Mouse (Mus musculus) embryo, embryonic 11 days (tissue): ENCODE measurements around the gene Sntb2.

ENCODE experiments used
- DNase-seq: peaks from one replicate; pipeline ENCODE4 v3.0.0-alpha.2; 2015

Sntb2 gene

GRCm38 (mm10) chr8:106932376-106933065 lies 3.0 kb upstream of the Sntb2 start:
- DNase-seq: peak; percentile 50

GRCm38 (mm10) chr8:106933506-106934143 lies 1.9 kb upstream of the Sntb2 start:
- no peak for DNase-seq

GRCm38 (mm10) chr8:106934226-106934977 lies 1.1 kb upstream of the Sntb2 start:
- DNase-seq: no peak

GRCm38 (mm10) chr8:106935899-106936477 lies 438 bp downstream of the Sntb2 start:
- peak; percentile 73 for DNase-seq

GRCm38 (mm10) chr8:106936478-106937051 lies 1.0 kb downstream of the Sntb2 start:
- DNase-seq: peak; percentile 68

- no peak for DNase-seq
Observed at GRCm38 (mm10) chr8:106937081-106937800, 1.7 kb downstream of the Sntb2 start.

- DNase-seq: no peak
Observed at GRCm38 (mm10) chr8:106941806-106942205, 6.3 kb downstream of the Sntb2 start.

GRCm38 (mm10) chr8:106943874-106944418 lies 8.4 kb downstream of the Sntb2 start:
- no peak for DNase-seq

- no peak for DNase-seq
Observed at GRCm38 (mm10) chr8:106944756-106945155, 9.2 kb downstream of the Sntb2 start.

- DNase-seq: no peak
Observed at GRCm38 (mm10) chr8:106948678-106949243, 13.2 kb downstream of the Sntb2 start.

GRCm38 (mm10) chr8:106951707-106952106 lies 16.2 kb downstream of the Sntb2 start:
- no peak for DNase-seq

- no peak for DNase-seq
Observed at GRCm38 (mm10) chr8:106953571-106953970, 18.0 kb downstream of the Sntb2 start.

GRCm38 (mm10) chr8:106957086-106957485 lies 21.5 kb downstream of the Sntb2 start:
- DNase-seq: no peak

- DNase-seq: no peak
Observed at GRCm38 (mm10) chr8:106958212-106958611, 22.7 kb downstream of the Sntb2 start.

GRCm38 (mm10) chr8:106959626-106960025 lies 24.1 kb downstream of the Sntb2 start:
- no peak for DNase-seq

- DNase-seq: no peak
Observed at GRCm38 (mm10) chr8:106962322-106962721, 26.8 kb downstream of the Sntb2 start.

GRCm38 (mm10) chr8:106963365-106963764 lies 27.8 kb downstream of the Sntb2 start:
- DNase-seq: peak; percentile 33

GRCm38 (mm10) chr8:106964573-106964972 lies 29.0 kb downstream of the Sntb2 start:
- no peak for DNase-seq

- no peak for DNase-seq
Observed at GRCm38 (mm10) chr8:106969964-106970363, 34.4 kb downstream of the Sntb2 start.

GRCm38 (mm10) chr8:106971916-106972315 lies 36.4 kb downstream of the Sntb2 start:
- no peak for DNase-seq

- DNase-seq: no peak
Observed at GRCm38 (mm10) chr8:106972538-106973264, 37.2 kb downstream of the Sntb2 start.
